Mouse (Mus musculus) forebrain, embryonic 11.5 days (tissue): ENCODE data around the gene Ybx1. TPM values are rescaled to one million over a fixed set of nuclear protein-coding genes. Genes with fewer than 3 reads are reported as not detected.

Experiments
- ATAC-seq: fragments of 200-750 bp; cut with Nextera tagmentation; replicated peaks from 2 replicates; pipeline ENCODE4 v1.8.0; 2017; ENCODE audit warnings: moderate TSS enrichment; ENCODE audit not compliant: low FRiP score
- DNase-seq: peaks from one replicate; pipeline ENCODE4 v3.0.0-alpha.2; 2017; ENCODE audit warnings: low spot score
- H3K27ac ChIP-seq: fragments of 300-500 bp; sonication (generic); 2 replicates; pipeline ENCODE4 v1.5.1; 2014; ENCODE audit warnings: low read depth, low read length
- H3K27me3 ChIP-seq: fragments of 300-500 bp; sonication (generic); 2 replicates; pipeline ENCODE4 v1.6.1; 2014; ENCODE audit warnings: mild to moderate bottlenecking, low read length, mixed read lengths; ENCODE audit not compliant: control insufficient read depth, insufficient read depth
- H3K36me3 ChIP-seq: fragments of 300-500 bp; sonication (generic); 2 replicates; pipeline ENCODE4 v1.6.1; 2014; ENCODE audit warnings: mild to moderate bottlenecking, low read length, moderate library complexity, mixed read lengths; ENCODE audit not compliant: control insufficient read depth, insufficient read depth
- H3K4me1 ChIP-seq: fragments of 300-500 bp; sonication (generic); replicated peaks from 2 replicates; pipeline ENCODE4 v1.6.1; 2014; ENCODE audit warnings: low read length, mixed read lengths; ENCODE audit not compliant: control insufficient read depth, insufficient read depth
- H3K4me2 ChIP-seq: fragments of 300-500 bp; sonication (generic); 2 replicates; pipeline ENCODE4 v1.6.1; 2014; ENCODE audit warnings: low read depth, mild to moderate bottlenecking, low read length, moderate library complexity, mixed read lengths; ENCODE audit not compliant: severe bottlenecking
- H3K4me3 ChIP-seq: fragments of 300-500 bp; sonication (generic); 2 replicates; pipeline ENCODE4 v1.5.1; 2014; ENCODE audit warnings: low read depth, low read length
- H3K9ac ChIP-seq: fragments of 300-500 bp; sonication (generic); 2 replicates; pipeline ENCODE4 v1.6.1; 2014; ENCODE audit warnings: low read length
- H3K9me3 ChIP-seq: fragments of 300-500 bp; sonication (generic); 2 replicates; pipeline ENCODE4 v1.6.1; 2016; ENCODE audit warnings: low read length, mixed read lengths; ENCODE audit not compliant: control insufficient read depth
- WGBS: fragments of 180-500 bp; shearing (Covaris S2); extraction: QIAGEN DNeasy Blood & Tissue Kit; methylation state at CpG from one replicate; pipeline ENCODE4 v1.1.7; 2014; 5-methylcytosine and 5-hydroxymethylcytosine counted together
- polyA plus RNA-seq: library from polyadenylated mRNA; unstranded; fragments of >200 nt; fragmentation: Nextera tagmentation; extraction: Ambion mirVana; gene quantifications from 2 replicates; pipeline ENCODE4 v1.2.1, GENCODE M21; 2014

Ybx1 gene
- 1,312 and 1,467 TPM in 2 replicates for polyA plus RNA-seq

- ATAC-seq (peak; percentile 100), DNase-seq (peak; percentile 99)
- no peaks in the 10 kb centered on the region for H3K36me3 ChIP-seq
- no peaks in the 10 kb centered on the region for H3K27me3 ChIP-seq
- H3K9ac ChIP-seq, result peak within 1 kb of the TSS; percentile 95
- no peaks in the 10 kb centered on the region for H3K9me3 ChIP-seq
- peak within 1 kb of the TSS; percentile 99 for H3K4me3 ChIP-seq
- peak within 1 kb of the TSS; percentile 61 for H3K4me2 ChIP-seq
- WGBS, result under 1% methylated on average over 61 of the region's 61 CpGs
- H3K4me1 ChIP-seq, result no peaks in the 10 kb centered on the region; the same call in 1 of the 2 replicates
- H3K27ac ChIP-seq, result peak within 1 kb of the TSS; percentile 83
Observed at GRCm38 (mm10) chr4:119294415-119295133, at the start of gene Ybx1. TSS of gene Ybx1 (minus strand) at chr4:119294604.

GRCm38 (mm10) chr4:119338861-119339361 is 44.5 kb upstream of the Ybx1 start:
- Histone ChIP-seq H3K4me2 (no peak overlapping the region), H3K9me3 (no peaks in the 10 kb centered on the region), H3K27me3 (no peaks in the 10 kb centered on the region), H3K9ac (peak overlapping the region; percentile 27), H3K4me3 (no peak overlapping the region), H3K36me3 (no peaks in the 10 kb centered on the region), H3K4me1 (no peaks in the 10 kb centered on the region), H3K27ac (no peak overlapping the region)
- 5% methylated on average over 10 of the region's 10 CpGs for WGBS
- peak; percentile 79 for DNase-seq
- peak; percentile 71 for ATAC-seq

- no peak overlapping the region for H3K4me3 ChIP-seq
- no peaks in the 10 kb centered on the region for H3K27me3 ChIP-seq
- no peak overlapping the region for H3K27ac ChIP-seq
- H3K36me3 ChIP-seq, result no peaks in the 10 kb centered on the region
- 77% methylated on average over 4 of the region's 4 CpGs for WGBS
- DNase-seq (no peak), ATAC-seq (no peak)
- H3K4me1 ChIP-seq, result no peaks in the 10 kb centered on the region
- H3K4me2 ChIP-seq, result no peak overlapping the region
- no peaks in the 10 kb centered on the region for H3K9me3 ChIP-seq
- H3K9ac ChIP-seq, result peak overlapping the region; percentile 27
Observed at GRCm38 (mm10) chr4:119338422-119338821, 44.0 kb upstream of the Ybx1 start.

- ATAC-seq, result no peak
- H3K27me3 ChIP-seq, result no peaks in the 10 kb centered on the region
- no peaks in the 10 kb centered on the region for H3K4me1 ChIP-seq
- no peak overlapping the region for H3K9ac ChIP-seq
- WGBS, result 86% methylated on average over 6 of the region's 6 CpGs
- no peak for DNase-seq
- no peaks in the 10 kb centered on the region for H3K9me3 ChIP-seq
- H3K27ac ChIP-seq, result no peak overlapping the region
- no peaks in the 10 kb centered on the region for H3K36me3 ChIP-seq
- no peak overlapping the region for H3K4me3 ChIP-seq
- no peak overlapping the region for H3K4me2 ChIP-seq
Observed at GRCm38 (mm10) chr4:119333487-119333886, 39.1 kb upstream of the Ybx1 start.

GRCm38 (mm10) chr4:119320896-119321550 is 26.6 kb upstream of the Ybx1 start:
- ATAC-seq, result peak; percentile 74
- Histone ChIP-seq H3K27me3 (no peaks in the 10 kb centered on the region), H3K4me2 (peak overlapping the region; percentile 94), H3K4me1 (peaks cover 10% of the 10 kb centered on the region; the same call in 1 of the 2 replicates), H3K27ac (no peak overlapping the region), H3K36me3 (no peaks in the 10 kb centered on the region; the same call in 1 of the 2 replicates), H3K9ac (peak overlapping the region; percentile 74), H3K4me3 (peak overlapping the region; percentile 71), H3K9me3 (no peaks in the 10 kb centered on the region)
- peak; percentile 50 for DNase-seq
- 31% methylated on average over 10 of the region's 10 CpGs for WGBS

GRCm38 (mm10) chr4:119320131-119320830 is 25.9 kb upstream of the Ybx1 start, which contains the start of gene Ppih:
TSS of gene Ppih (minus strand) at chr4:119320546.
- Histone ChIP-seq H3K27ac (peak within 1 kb of the TSS; percentile 53; the same call in 1 of the 2 replicates), H3K36me3 (no peaks in the 10 kb centered on the region; the same call in 1 of the 2 replicates), H3K9me3 (no peaks in the 10 kb centered on the region), H3K4me2 (peak within 1 kb of the TSS; percentile 94), H3K27me3 (no peaks in the 10 kb centered on the region), H3K4me1 (peaks cover 10% of the 10 kb centered on the region; the same call in 1 of the 2 replicates), H3K4me3 (peak within 1 kb of the TSS; percentile 71), H3K9ac (peak within 1 kb of the TSS; percentile 74)
- WGBS, result under 1% methylated on average over 44 of the region's 44 CpGs
- peak; percentile 97 for DNase-seq
- ATAC-seq, result peak; percentile 95

- DNase-seq (no peak), ATAC-seq (no peak)
- WGBS, result 91% methylated on average over 1 of the region's 1 CpGs
- Histone ChIP-seq H3K4me3 (no peak overlapping the region), H3K27me3 (no peaks in the 10 kb centered on the region), H3K9me3 (no peaks in the 10 kb centered on the region), H3K36me3 (peaks cover 3% of the 10 kb centered on the region; the same call in 1 of the 2 replicates), H3K27ac (no peak overlapping the region), H3K4me2 (no peak overlapping the region), H3K9ac (no peak overlapping the region), H3K4me1 (no peaks in the 10 kb centered on the region)
Observed at GRCm38 (mm10) chr4:119313756-119314155, 19.4 kb upstream of the Ybx1 start.

GRCm38 (mm10) chr4:119305418-119305817 is 11.0 kb upstream of the Ybx1 start:
- 85% methylated on average over 5 of the region's 5 CpGs for WGBS

More at GRCm38 (mm10) chr4:119305418-119305817, 11.0 kb upstream of the Ybx1 start:
- no peak for DNase-seq
- no peak overlapping the region for H3K4me3 ChIP-seq
- no peak overlapping the region for H3K4me2 ChIP-seq
- no peaks in the 10 kb centered on the region; the same call in 1 of the 2 replicates for H3K36me3 ChIP-seq
- no peak overlapping the region for H3K27ac ChIP-seq
- no peaks in the 10 kb centered on the region for H3K9me3 ChIP-seq
- H3K4me1 ChIP-seq, result no peaks in the 10 kb centered on the region
- H3K27me3 ChIP-seq, result no peaks in the 10 kb centered on the region
- H3K9ac ChIP-seq, result no peak overlapping the region
- ATAC-seq, result no peak
